Comparison of ENCODE assay signal across 13 mouse cellular contexts in genomic region chr14:60358347-60358746, GRCm38 (mm10). TPM values are rescaled to one million over a fixed set of nuclear protein-coding genes. Genes with fewer than 3 reads are reported as not detected.
"Had no signal": no experiment of that assay in that cellular context is flagged by ENCODE, and none has a peak within 500 bp of the region (broad histone marks: within the 10 kb centered on the region; RNA-seq: fewer than 3 reads in every experiment).

No protein-coding gene starts in this region.

- H3K36me3 ChIP-seq: limb, embryonic 15.5 days; liver, embryonic 12.5 days; midbrain, embryonic 13.5 days; neural tube, embryonic 15.5 days had no signal

- H3K27ac ChIP-seq: limb, embryonic 15.5 days; liver, embryonic 12.5 days; midbrain, embryonic 13.5 days; neural tube, embryonic 15.5 days had no signal

- H3K4me1 ChIP-seq: limb, embryonic 15.5 days; liver, embryonic 12.5 days had no signal

- DNase-seq: kidney, adult 8-10 months; kidney, postnatal 25 days; lung, embryonic 14.5 days; lung, postnatal 14 days; right cerebral cortex, postnatal 4 days; spleen, adult 18-20 months; thymus, postnatal 4 days had no signal

- ATAC-seq: intestine, embryonic 16.5 days; liver, embryonic 12.5 days; midbrain, embryonic 13.5 days had no signal

- H3K9me3 ChIP-seq: limb, embryonic 15.5 days; liver, embryonic 12.5 days; midbrain, embryonic 13.5 days; neural tube, embryonic 15.5 days had no signal

- H3K4me3 ChIP-seq: limb, embryonic 15.5 days; liver, embryonic 12.5 days; midbrain, embryonic 13.5 days; myocyte; neural tube, embryonic 15.5 days had no signal

- H3K9ac ChIP-seq: limb, embryonic 15.5 days; liver, embryonic 12.5 days; lung, embryonic 14.5 days; midbrain, embryonic 13.5 days; neural tube, embryonic 15.5 days had no signal

- H3K4me2 ChIP-seq: limb, embryonic 15.5 days; liver, embryonic 12.5 days; lung, embryonic 14.5 days; midbrain, embryonic 13.5 days; neural tube, embryonic 15.5 days had no signal

- H3K27me3 ChIP-seq: limb, embryonic 15.5 days; liver, embryonic 12.5 days; midbrain, embryonic 13.5 days; neural tube, embryonic 15.5 days had no signal

RNA-seq across cellular contexts. Expression of gene Amer2, which starts 14.7 kb away (rescaled TPM):
- polyA plus RNA-seq: myocyte had no signal
